Mouse (Mus musculus) macrophage (primary cell): ENCODE results near the gene Rspo3. TPM values are rescaled to one million over a fixed set of nuclear protein-coding genes. Genes with fewer than 3 reads are reported as not detected.

ENCODE experiments used
- H3K27ac ChIP-seq: fragments of 350-480 bp; formaldehyde crosslinking; 2 replicates; pipeline ENCODE4 v1.9.0; 2021
- H3K36me3 ChIP-seq: fragments of 350-480 bp; formaldehyde crosslinking; 2 replicates; pipeline ENCODE4 v1.9.0; 2021; ENCODE audit errors: inconsistent target
- H3K4me3 ChIP-seq: fragments of 350-480 bp; formaldehyde crosslinking; 2 replicates; pipeline ENCODE4 v1.9.0; 2021; ENCODE audit errors: inconsistent target
- H3K79me2 ChIP-seq: fragments of 350-480 bp; formaldehyde crosslinking; 2 replicates; pipeline ENCODE4 v1.9.0; 2021; ENCODE audit errors: inconsistent target
- WGBS: methylation state at CpG from one replicate; pipeline ENCODE4 v1.1.7; 2026; ENCODE audit warnings: inconsistent platforms; ENCODE audit not compliant: missing documents; 5-methylcytosine and 5-hydroxymethylcytosine counted together
- polyA plus RNA-seq: library from polyadenylated mRNA; stranded (reverse); fragments of 250-400 nt; gene quantifications from 3 replicates; pipeline ENCODE4 v1.2.4, GENCODE M21; 2018; ENCODE audit warnings: inconsistent platforms

Gene Rspo3
- polyA plus RNA-seq, 1 experiment from 2014 or later: not detected

- no peaks in the 10 kb centered on the region for H3K79me2 ChIP-seq
- 73% methylated on average over 3 of the region's 3 CpGs for WGBS
- H3K36me3 ChIP-seq: no peaks in the 10 kb centered on the region
- H3K4me3 ChIP-seq: no peak overlapping the region
- H3K27ac ChIP-seq: no peak overlapping the region
Measured at GRCm38 (mm10) chr10:29497205-29497822, 38.4 kb downstream of the Rspo3 start.

DNA sequence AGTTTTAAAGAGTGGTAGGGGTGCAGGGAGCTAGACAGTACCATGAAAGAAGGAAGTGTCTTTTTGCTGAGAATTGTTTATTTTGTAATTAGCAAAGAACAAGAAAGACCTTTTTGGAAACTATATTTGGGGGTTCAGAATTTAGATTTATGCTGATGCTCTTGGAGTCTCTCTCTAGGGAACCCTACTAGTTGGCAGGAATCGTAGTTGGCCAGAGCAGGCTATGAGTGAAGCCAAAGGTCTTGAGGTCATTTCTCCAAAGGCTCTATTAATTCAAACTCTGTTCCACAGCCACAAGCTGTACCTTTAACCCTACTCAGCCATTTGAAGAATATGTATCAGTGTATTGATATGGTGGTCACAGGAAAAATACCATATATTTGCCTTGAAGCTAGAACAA is 41.7 kb downstream of the Rspo3 start:
- no peak overlapping the region for H3K27ac ChIP-seq
- WGBS: 78% methylated on average over 1 of the region's 1 CpGs
- no peaks in the 10 kb centered on the region for H3K79me2 ChIP-seq
- H3K36me3 ChIP-seq: no peaks in the 10 kb centered on the region
- H3K4me3 ChIP-seq: no peak overlapping the region

GRCm38 (mm10) chr10:29480945-29481344 is 54.7 kb downstream of the Rspo3 start:
- whole genome bisulfite sequencing: 11% methylated on average over 1 of the region's 1 CpGs
- Histone ChIP-seq H3K36me3 (no peaks in the 10 kb centered on the region), H3K79me2 (no peaks in the 10 kb centered on the region), H3K27ac (no peak overlapping the region), H3K4me3 (no peak overlapping the region)

DNA sequence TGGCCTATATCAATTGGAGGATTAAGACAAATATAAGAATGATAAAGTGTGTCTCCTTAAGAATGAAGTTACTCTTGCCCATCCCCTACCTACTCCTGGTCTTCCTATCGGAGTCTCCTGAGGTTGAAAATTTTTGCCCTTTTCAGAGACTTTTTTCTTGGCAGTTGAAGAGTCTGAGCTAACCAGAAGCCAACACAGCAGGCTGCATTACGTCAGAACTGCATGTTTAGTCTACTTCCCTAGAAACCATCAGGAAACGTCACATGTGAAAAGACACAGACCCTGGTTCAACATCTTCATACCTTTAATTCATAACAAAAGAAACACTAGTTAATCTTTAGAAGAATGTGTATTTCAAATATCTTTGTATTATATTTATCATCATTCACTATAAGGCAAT is 56.3 kb downstream of the Rspo3 start:
- WGBS: 26% methylated on average over 3 of the region's 3 CpGs

GRCm38 (mm10) chr10:29470454-29470853 is 65.2 kb downstream of the Rspo3 start:
- H3K4me3 ChIP-seq: no peak overlapping the region
- no peaks in the 10 kb centered on the region for H3K79me2 ChIP-seq
- H3K27ac ChIP-seq: no peak overlapping the region
- no peaks in the 10 kb centered on the region for H3K36me3 ChIP-seq
- 16% methylated on average over 5 of the region's 5 CpGs for WGBS

More for the DNA sequence above, 56.3 kb downstream of the Rspo3 start:
- H3K36me3 ChIP-seq: no peaks in the 10 kb centered on the region
- H3K4me3 ChIP-seq: no peak overlapping the region
- H3K27ac ChIP-seq: no peak overlapping the region
- H3K79me2 ChIP-seq: no peaks in the 10 kb centered on the region

GRCm38 (mm10) chr10:29460100-29460499 is 75.6 kb downstream of the Rspo3 start:
- no peaks in the 10 kb centered on the region for H3K79me2 ChIP-seq
- WGBS: 93% methylated on average over 3 of the region's 3 CpGs
- H3K27ac ChIP-seq: no peak overlapping the region
- H3K4me3 ChIP-seq: no peak overlapping the region
- no peaks in the 10 kb centered on the region for H3K36me3 ChIP-seq

GRCm38 (mm10) chr10:29459632-29460031 is 76.0 kb downstream of the Rspo3 start:
- H3K79me2 ChIP-seq: no peaks in the 10 kb centered on the region
- 58% methylated on average over 2 of the region's 2 CpGs for WGBS
- H3K4me3 ChIP-seq: no peak overlapping the region

GRCm38 (mm10) chr10:29445076-29445475 is 90.6 kb downstream of the Rspo3 start:
- H3K4me3 ChIP-seq: no peak overlapping the region
- H3K79me2 ChIP-seq: no peaks in the 10 kb centered on the region
- H3K27ac ChIP-seq: no peak overlapping the region
- WGBS: 18% methylated on average over 3 of the region's 3 CpGs
- no peaks in the 10 kb centered on the region for H3K36me3 ChIP-seq

More at GRCm38 (mm10) chr10:29459632-29460031, 76.0 kb downstream of the Rspo3 start:
- Histone ChIP-seq H3K27ac (no peak overlapping the region), H3K36me3 (no peaks in the 10 kb centered on the region)

GRCm38 (mm10) chr10:29441297-29441696 is 94.4 kb downstream of the Rspo3 start:
- Histone ChIP-seq H3K36me3 (no peaks in the 10 kb centered on the region), H3K79me2 (no peaks in the 10 kb centered on the region), H3K4me3 (no peak overlapping the region), H3K27ac (no peak overlapping the region)
- 79% methylated on average over 5 of the region's 5 CpGs for WGBS

DNA sequence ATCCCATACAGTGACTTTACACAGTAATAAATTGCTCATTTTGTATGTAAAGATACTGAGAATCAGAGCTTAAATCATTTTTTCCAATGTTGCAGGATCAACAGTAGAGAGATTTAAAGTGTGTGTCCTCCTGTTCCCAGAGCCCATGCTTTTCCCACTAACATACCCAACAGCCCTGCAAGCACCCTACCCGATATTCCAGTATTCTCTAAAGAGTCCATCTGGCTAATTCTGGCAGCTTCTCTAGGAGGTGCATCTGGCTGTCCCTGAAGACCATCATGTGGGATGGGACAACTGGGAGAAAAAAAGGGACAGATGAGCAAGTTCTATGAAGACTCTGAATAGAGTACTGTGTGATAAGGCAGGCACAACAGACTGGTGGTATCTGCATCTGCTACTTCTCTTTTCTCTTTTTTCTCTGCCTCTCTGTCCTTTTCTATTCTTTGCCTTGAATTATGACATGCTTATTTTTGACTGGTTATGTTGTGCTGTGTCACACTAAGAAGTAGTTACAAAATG is 102.7 kb downstream of the Rspo3 start:
- no peak overlapping the region for H3K27ac ChIP-seq
- 100% methylated on average over 1 of the region's 1 CpGs for WGBS
- no peak overlapping the region for H3K4me3 ChIP-seq
- no peaks in the 10 kb centered on the region for H3K36me3 ChIP-seq
- no peaks in the 10 kb centered on the region for H3K79me2 ChIP-seq

GRCm38 (mm10) chr10:29426660-29427059 is 109.0 kb downstream of the Rspo3 start:
- Histone ChIP-seq H3K27ac (no peak overlapping the region), H3K79me2 (no peaks in the 10 kb centered on the region), H3K4me3 (no peak overlapping the region), H3K36me3 (no peaks in the 10 kb centered on the region)
- 78% methylated on average over 2 of the region's 2 CpGs for WGBS

DNA sequence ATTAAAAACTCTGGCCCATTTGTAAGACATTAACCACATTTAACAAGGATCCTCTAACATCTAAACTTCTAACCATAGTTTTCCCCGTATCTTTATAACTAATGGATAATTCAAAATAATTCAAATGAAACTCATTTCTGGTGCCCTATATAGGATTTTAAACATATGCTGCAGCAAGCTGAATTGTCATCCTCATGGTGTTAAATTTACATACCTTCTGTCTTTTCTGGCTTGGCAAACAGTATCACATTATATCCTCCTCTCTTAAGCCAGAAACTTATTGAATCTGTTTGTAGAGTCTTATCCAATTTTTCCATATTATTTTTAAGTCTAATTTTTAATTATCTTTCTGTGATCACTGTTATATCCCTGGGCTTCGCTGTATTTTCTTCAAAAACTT is 111.1 kb downstream of the Rspo3 start:
- H3K79me2 ChIP-seq: no peaks in the 10 kb centered on the region
- H3K27ac ChIP-seq: no peak overlapping the region
- WGBS: 94% methylated on average over 2 of the region's 2 CpGs
- no peak overlapping the region for H3K4me3 ChIP-seq
- no peaks in the 10 kb centered on the region for H3K36me3 ChIP-seq

DNA sequence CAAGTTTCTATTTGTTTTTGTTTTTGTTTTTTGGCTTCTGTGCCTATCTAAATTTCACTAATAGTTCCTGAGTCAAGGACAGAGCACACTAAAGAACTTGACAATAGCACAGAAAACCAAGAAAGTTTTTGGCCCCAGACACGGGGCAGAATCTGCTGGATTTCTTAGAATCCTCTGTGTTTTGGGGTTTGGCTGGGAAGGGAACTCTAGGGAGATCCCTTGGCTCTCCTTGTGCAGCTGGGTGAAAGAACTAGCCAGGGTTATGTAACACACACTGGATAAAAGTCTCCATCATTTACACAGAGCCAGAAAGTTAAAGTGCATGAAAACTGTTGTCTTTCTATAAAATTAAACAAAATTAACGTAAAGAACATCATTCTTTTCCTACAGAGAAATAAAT is 121.3 kb downstream of the Rspo3 start:
- Histone ChIP-seq H3K79me2 (no peaks in the 10 kb centered on the region), H3K27ac (no peak overlapping the region), H3K4me3 (no peak overlapping the region), H3K36me3 (no peaks in the 10 kb centered on the region)
- WGBS: 89% methylated on average over 2 of the region's 2 CpGs

DNA sequence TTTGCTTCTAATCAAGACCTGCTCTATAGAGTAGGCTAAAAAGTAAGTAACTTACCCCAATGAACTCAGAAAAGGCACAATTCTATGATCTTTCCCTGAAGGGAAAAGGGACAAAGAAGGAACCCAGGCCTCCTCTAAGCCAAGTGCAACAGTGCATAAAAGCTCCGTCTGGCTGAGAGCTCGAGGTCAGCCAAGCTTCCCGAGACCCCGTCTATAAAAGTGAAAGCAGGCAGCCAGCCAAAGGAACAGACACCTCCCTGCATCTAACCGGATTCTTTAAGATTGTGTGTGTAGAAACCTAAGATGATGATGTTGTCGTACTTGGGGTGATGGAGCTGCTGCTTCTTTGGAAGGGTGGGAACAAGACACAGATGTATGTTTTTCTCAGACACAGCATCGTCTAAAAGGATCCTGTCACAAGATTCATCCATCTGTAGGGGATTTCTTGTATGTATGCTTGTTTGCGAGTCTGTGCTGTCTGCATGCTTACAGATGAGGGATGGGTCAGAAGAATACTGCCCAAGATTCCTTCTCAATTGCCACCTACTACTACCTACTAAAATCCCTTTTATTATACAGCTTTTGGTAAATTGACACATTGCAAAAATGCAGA is 132.9 kb downstream of the Rspo3 start:
- no peak overlapping the region for H3K27ac ChIP-seq
- 70% methylated on average over 8 of the region's 8 CpGs for WGBS
- H3K79me2 ChIP-seq: no peaks in the 10 kb centered on the region
- H3K4me3 ChIP-seq: no peak overlapping the region
- no peaks in the 10 kb centered on the region for H3K36me3 ChIP-seq
